Mouse (Mus musculus) adrenal gland, postnatal 14 days (tissue): Measurements from ENCODE around the gene C1rl. TPM values are rescaled to one million over a fixed set of nuclear protein-coding genes. Genes with fewer than 3 reads are reported as not detected.
"Not testable (repeated sequence)": the region's sequence is repeated elsewhere in the genome, so short reads cannot be mapped to it uniquely, and the experiment has no call there.

ENCODE experiments used
- DNase-seq: peaks from one replicate; pipeline ENCODE4 v3.0.0; 2021; ENCODE audit warnings: mixed read lengths
- long read RNA-seq, 2 experiments: library from polyadenylated mRNA; stranded (forward); transcript quantifications; one replicate each; pipeline ENCODE4 v2.0.0; 2021
- total RNA-seq: library from RNA; stranded (reverse); gene quantifications from 2 replicates; pipeline ENCODE4 v1.2.3, GENCODE M21; 2021

Gene C1rl
- total RNA-seq: 9.2 and 17.6 TPM in 2 replicates
- long read RNA-seq, experiment 1, transcript C1rl-201 (6 exons, 3,010 nt): major isoform, 27 of 35 reads
- long read RNA-seq, experiment 1, partial matches to known transcripts: 1 of 35 reads
- long read RNA-seq, experiment 1, other reads (novel, unspliced or antisense): 7 of 35 reads
- long read RNA-seq, experiment 2, transcript C1rl-201 (6 exons, 3,010 nt): major isoform, 25 of 34 reads
- long read RNA-seq, experiment 2, partial matches to known transcripts: 8 of 34 reads
- long read RNA-seq, experiment 2, other reads (novel, unspliced or antisense): 1 of 34 reads

DNA sequence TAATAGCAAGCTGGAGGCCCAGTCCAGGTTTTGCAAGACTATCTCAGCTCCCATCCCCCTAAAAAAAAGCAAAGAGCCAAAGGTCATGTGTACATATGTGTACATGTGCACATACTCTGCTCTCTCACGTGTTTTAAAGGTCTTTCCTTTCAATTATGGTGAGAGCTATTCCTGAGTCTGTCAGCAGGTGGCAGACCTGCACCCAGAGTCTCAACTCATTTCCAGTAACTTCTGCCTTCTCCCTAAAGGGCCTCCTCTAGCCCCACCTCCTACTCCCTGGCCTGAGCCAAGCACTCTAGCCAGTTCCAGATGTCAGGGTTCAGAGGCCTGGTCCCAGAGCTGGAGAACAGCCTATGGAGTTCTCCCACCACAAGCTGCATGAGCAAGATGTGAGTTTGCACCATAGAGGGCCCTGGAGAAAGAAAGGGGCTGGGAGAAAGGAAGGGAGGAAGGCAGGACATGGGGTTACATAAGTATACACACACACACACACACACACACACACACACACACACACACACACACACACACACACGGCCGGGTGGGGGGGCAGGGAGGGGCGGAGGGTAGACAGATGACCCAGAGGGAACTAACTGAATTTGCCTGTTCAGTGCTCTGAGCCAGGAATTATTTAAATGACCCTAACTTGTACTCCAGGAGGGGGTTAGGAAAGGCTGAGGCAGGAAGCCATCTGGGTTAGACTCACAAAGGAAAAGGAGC is at the start of gene C1rl:
TSS of gene C1rl (plus strand) at position 272 of the 720 bp plus-strand sequence.
- DNase-seq: peak; percentile 89

DNA sequence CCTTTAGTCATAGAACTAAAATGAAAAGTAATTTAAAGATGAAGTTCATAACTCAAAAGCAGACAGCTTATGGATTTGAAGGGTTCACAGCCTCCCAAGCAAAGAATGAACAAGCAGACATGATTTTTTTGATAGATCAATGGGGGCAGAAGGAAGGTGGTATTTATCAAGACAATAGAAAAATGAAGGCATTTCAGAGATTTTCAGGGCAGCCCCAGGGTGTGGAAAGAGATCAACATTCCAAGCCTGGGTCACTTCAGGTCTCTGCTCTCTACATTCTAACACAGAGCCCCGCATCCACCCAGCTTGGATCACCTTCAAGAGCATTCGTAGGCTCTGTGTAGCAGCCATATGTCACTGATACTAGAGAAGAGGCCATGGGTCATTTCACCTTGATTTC is 49.6 kb upstream of the C1rl start:
- no peak for DNase-seq

DNA sequence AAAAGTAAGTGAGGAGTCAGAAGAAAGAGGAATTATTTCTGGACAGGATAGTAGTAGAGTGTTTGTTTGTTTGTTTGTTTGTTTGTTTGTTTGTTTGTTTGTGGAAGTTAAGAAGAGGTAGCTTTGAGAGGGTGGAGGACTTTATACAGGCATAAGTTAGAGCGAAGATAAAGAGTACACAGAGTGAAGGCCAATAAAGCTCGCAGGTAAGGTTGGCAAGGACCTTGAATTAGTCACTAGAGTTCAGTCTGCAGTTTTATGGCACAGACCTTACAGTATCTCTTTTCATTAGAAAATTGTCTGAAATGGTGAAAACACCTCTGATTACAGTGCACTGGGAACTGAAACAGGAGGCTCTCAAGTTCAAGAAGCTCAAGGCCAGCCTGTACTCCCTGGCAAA is 46.9 kb upstream of the C1rl start:
- no peak for DNase-seq

DNA sequence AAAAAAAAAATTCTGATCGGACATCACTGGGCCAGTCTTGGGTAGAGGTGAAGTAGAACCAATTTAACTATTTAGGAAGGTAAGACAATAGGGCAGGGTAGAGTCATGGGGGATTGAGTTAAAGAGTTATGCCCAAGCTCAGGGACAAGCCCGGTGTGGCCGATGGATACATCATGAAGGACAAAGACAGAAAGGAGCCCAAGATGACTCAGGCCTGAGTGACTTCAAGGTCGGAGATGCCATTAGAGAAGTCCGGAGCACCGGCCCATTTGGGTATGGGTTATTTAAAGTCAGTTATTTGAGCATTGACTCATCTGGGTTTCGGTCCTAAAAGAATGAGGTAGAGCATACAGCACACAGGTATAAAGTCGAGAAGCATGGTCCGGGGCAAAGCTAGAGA is 46.5 kb upstream of the C1rl start:
- DNase-seq: no peak

- no peak for DNase-seq
Measured at GRCm38 (mm10) chr6:124447356-124447755, 45.6 kb upstream of the C1rl start.

DNA sequence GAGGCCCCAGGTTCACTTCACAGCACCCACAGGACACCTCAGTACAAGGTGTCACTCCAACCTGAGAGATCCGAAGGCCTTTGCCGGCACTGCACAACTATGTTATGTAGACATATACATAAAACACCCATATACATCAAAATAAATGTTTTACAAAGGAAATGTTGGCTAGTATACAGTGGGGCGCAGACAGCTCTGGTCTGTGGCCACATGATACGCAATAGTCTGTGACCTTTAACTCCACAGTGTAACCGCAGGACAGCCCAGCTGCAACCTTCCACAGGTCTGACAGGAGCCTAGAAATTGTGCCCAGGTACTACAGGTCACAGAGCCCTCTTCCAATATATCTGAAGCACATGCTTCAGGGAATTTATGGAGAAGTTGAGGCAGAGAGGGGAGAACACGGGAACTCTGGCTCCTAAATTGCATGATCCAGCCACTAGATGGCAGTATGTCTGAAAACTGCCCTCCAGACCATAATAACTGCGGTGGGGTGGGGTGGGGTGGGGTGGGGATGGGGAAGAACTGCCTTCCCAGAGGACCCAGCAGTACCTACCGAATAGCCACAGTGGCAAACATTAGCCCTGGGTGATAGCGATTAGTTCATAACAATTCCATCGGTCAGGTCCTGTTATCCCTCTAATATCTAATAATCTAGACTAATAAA is 44.6 kb upstream of the C1rl start:
- no peak for DNase-seq

DNA sequence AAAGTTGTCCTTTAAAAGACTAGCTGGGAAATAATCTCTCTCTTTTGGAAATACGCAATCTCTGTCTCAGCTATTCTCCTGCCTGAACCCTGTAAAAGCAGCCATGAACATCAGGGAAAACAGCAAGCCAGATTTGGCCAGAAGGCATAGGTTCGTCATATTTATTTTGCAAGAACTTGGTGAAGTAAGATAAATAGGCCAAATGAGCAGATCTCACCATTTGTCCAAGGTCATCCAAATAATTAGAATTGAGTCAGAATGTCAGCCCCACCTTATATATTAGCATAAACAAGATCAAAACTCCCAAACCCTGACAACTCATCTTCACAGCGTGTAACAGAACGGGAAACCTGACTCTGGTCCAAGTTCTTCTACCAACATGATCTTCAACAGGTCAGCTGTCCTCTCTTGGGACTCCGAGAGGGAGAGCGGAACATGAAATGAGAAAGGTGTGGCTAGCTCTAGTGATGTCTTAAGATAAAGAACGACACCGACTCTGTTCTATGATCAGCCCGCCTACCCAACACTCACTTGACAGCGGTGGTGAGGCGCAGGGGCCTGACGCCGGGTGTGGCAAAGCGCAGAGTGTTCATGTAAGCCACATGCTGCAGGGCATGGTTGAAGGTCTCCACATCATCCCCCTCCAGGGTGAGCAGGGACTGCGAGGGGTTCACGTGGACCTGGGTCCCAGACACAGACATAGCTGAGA is 43.8 kb upstream of the C1rl start:
- no peak for DNase-seq

DNA sequence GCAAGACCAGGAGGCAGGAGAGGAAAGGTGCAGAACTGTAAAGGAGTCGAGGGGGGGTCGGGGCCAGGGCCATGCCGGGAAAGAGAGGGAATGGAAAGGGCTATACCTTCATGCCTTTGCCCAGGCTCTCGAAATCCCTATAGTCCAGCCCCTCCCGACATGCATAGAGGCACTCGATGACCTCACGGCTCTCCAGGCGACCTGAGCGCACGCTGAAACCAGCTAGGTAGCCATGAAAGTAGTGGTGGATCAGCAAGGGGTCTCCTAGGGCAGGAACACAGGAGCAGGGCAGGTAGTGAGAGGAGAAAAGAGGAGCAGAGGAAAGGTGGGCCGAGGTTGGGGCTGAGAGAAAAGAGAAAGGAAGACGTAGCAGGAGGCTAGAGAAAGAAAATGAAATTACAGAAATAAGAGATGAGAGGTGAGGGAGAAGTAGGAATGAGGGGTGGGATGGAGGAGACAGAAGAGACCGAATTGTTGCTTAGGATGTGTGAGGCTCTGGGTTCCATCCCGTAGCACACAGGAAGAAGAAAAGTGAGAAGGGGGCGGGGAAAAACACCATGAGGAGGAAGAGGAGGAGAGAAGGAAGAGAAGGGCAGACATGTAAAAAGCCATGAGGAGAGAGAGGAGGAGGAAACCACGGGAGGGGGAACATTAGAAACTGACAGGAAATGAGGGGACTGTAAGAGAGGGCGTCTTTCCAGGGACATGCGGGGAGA is 43.1 kb upstream of the C1rl start:
- DNase-seq: no peak

GRCm38 (mm10) chr6:124451995-124452394 is 40.9 kb upstream of the C1rl start:
- DNase-seq: no peak

DNA sequence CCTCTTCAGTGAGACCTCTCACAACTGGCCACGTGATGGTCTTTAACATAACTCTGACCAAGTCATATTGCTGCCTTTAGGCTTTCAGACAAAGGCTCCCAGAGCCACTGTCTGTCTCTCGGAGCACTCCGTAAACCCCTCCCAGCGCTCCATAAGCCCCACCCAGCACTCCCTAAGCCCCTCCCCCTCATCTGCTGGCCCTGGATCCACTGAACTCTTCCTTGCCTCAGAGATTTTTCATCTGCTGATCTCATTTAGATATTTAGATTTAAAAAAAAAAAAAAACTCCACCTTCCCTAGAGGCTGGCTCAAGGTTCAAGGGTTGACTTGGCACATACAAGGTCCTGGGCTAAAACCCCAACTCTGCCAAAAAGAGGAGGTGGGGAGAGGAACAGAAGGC is 39.2 kb upstream of the C1rl start:
- peak; percentile 54 for DNase-seq

DNA sequence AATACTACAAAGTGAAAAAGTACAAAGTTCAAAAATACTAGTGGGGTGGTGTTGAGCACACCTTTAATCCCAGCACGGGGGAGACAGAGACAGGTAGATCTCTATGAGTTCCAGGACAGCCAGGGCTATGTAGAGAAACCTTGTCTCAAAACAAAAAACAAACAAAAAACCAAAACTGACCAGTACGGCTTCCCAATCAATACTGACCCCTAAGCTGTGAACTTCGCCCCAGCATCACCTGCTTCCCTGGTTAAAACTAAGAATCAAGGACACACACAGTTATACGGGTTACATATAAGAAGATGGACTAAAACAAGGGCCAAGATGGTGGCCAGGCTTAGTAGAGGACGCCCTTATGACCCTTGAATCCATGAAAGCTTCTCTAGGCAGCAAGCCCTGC is 36.7 kb upstream of the C1rl start:
- no peak for DNase-seq

GRCm38 (mm10) chr6:124457827-124458226 is 35.1 kb upstream of the C1rl start:
- DNase-seq: no peak

DNA sequence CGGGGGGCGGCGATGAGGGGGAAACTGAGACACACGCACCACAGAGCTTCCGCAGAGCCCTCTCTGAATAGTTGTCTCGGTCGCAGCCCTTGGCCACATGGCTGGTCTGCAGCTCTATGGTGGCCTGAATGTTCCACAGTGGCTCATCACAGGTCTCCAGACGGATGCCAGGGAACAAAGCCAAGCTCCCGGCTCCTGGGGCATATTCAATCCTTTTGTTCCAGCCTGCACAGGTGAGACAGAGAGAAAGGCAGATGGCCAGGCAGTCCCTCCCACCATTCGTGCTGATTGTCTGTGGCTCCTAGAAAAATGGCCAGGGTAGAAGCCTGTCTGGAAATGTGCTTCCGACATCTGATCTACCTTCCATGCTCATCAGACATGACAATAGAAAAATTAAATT is 34.4 kb upstream of the C1rl start:
- DNase-seq: no peak

GRCm38 (mm10) chr6:124459388-124459787 is 33.5 kb upstream of the C1rl start:
- DNase-seq: no peak

- DNase-seq: no peak
Measured at GRCm38 (mm10) chr6:124463881-124464291, 29.0 kb upstream of the C1rl start.

DNA sequence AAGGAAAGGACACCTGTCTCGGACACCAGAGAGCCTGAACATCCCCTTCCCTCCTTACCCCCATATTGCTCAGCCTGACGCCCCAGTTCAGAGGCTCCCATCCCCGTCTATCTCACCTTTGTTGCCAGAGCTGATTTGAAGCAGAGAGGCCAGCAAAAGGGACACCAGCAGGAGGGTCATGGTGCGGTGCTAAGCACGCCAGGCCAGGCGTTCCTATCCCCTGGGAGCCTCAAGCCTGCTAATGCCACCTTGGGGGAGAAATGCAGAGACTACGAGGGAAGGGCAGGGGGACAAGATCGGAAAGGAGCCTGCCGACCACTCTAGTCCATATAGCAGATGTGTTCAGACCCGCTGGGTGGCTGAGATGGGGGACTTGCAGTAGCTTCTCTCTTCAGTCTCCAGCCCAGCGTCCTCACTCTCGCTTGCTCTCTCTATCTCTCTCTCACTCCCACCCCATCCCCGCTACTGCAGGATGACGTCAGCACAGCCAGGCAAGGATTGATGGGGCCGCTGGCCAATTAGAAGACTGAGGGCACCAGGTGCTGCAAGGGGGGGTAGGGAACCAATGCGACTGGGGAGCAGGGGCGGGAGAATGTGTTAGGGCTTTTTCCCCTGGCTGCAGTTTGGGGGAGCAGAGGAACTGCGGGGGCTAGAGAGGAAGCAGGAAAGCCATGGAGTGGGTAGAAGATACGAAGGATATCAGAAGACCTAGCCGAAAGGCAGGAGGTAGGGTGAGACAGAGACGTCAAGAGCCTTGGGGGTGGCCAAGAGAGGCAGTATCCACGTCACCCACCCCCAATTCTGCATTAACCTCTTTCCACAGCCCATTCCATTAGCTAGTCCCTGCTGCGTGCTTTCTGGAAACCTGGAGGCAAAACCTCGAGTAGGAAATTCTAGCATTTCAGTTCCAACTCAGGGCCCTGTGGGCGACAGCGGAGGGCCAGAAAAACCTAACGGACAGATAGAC is 28.3 kb upstream of the C1rl start, which contains the start of gene Clstn3:
TSS of gene Clstn3 (minus strand) at position 490 of the 967 bp plus-strand sequence.
- DNase-seq: peak; percentile 90

GRCm38 (mm10) chr6:124465299-124465698 is 27.6 kb upstream of the C1rl start:
- DNase-seq: no peak

- DNase-seq: no peak
Measured at GRCm38 (mm10) chr6:124465729-124466128, 27.2 kb upstream of the C1rl start.

GRCm38 (mm10) chr6:124471121-124471520 is 21.8 kb upstream of the C1rl start:
- peak; percentile 63 for DNase-seq

GRCm38 (mm10) chr6:124471783-124472638 is 20.9 kb upstream of the C1rl start:
- not testable (repeated sequence) for DNase-seq
